Mouse (Mus musculus) cerebral cortex, adult 2 months (tissue): ENCODE measurements around the gene Zfp3.

Experiments
- WGBS: fragments of 180-500 bp; shearing (Covaris S2); methylation state at CpG from one replicate; pipeline ENCODE4 v1.1.7; 2018; 5-methylcytosine and 5-hydroxymethylcytosine counted together

Gene Zfp3

DNA sequence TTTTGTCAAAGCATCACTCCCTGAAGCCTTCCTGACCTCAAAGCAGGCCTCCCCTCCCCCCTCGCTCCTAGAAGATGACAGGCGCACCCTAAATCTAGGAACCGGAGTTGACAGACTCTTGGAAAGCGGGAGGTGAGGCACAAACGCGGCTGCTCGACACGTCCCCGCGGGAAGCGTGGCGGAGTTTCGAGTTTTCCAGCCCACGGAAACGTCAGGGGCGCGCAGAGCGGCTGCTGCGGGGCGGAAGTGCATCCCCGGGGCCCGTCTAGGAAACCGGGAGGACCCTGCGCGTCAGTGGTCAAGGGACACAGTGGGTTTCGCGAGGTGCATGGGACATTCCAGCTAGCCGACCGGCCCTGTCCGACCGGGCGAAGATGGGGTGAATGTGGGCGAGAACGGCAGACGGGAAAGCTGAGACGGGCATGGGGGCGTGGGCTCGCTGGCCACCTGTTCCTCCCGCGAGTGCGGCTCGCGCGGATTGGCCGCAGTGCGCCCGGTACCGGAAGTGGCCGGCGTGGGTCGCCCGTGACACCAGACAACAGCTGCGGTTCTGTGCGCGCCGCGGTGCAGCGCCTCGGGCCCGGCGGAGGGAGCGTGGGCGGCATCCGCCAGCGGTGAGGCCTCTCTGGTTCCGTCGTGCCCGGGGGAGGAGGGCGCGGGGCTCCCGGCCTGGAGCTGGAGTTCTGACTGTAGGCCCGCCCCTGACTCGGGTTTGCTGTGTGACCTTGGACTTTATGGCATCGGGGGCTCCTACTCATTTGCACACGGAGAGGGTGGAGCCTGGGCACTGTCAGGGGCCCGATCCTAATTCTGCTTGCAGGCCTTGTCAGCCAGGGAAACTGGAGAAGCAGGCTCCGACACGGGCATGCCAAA, at the start of gene Zfp3:
Gene Zfp3 (plus strand): TSS at position 274 of the 873 bp plus-strand sequence.
- under 1% methylated on average over 78 of the region's 78 CpGs for WGBS

DNA sequence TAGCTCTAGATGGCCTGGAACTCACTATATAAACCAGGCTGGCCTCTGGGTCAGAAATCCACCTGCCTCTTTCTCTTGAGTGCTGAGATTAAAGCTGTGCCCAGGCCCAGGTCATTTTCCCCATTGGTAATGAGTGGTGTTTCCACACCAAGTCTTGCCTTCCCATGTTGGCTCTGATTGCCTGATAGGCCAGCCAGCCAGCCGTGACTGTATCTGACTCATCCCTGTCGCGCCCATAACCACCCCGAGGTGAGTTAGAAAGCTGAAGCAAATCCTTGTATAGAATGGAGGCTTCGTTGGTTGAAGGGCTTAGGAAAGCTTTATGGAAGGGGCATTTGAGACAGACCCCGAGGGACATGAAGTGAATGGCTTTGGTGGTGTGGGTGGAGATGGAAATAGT, 48.2 kb upstream of the Zfp3 start:
- WGBS: 61% methylated on average over 6 of the region's 6 CpGs

DNA sequence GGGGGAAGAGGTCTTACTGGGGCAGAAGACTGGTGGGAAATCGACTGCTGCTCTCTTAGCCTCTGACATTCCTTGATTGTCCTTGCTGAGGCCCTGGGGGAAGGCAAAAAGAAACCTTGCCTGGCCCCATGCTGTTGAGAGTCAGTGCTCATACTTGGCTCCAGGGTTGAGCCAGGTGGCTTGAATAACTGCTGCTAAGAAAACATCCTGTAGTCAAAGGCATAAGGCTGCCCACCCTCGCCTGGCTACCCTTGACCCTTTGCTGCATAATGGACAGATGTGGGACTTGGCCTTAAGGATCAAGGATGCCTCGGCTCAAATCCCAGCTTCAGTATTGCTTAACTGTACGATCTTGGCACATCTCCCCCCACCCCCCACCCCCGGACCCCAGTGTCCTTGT, 45.5 kb upstream of the Zfp3 start:
- 78% methylated on average over 5 of the region's 5 CpGs for WGBS

DNA sequence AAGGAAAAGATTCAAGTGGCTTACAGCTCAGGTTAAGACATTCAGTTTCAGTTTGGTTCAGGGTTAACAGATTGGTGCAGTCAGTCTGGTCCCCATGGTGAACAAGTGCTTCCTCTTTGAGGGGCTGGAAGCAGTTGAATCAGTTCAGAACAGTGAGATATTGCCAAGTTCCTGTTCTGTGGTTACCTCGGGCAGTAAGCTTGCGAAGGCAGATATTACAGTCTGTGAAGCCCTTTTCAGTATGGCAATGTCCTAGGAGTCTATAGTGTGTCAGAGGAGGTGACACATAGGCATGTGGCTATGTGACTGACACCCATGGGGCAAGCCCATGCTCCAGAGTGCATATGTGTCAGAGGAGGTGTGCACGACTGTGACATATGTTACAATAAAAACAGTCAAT, 43.4 kb upstream of the Zfp3 start:
- WGBS: 77% methylated on average over 3 of the region's 3 CpGs

DNA sequence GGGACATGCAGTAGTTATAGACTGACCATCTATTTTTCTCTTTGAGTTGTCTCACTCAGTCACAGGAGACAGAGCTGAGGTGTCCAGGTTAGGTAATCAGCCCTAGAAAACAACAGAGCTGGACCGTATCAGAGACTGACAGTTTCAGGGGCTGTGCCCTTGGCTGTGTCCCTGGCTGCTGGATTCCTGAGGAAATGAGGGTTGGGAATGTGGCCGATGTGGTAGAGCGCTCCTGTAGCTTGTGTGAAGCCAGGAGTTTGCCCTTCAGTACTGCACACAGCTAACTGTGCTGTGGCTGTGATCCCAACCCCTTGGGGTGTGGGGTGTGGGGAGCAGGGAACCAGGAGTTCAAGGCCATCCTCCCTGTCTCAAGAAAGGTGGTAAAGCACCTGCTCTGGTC, 42.9 kb upstream of the Zfp3 start:
- WGBS: 99% methylated on average over 3 of the region's 3 CpGs

DNA sequence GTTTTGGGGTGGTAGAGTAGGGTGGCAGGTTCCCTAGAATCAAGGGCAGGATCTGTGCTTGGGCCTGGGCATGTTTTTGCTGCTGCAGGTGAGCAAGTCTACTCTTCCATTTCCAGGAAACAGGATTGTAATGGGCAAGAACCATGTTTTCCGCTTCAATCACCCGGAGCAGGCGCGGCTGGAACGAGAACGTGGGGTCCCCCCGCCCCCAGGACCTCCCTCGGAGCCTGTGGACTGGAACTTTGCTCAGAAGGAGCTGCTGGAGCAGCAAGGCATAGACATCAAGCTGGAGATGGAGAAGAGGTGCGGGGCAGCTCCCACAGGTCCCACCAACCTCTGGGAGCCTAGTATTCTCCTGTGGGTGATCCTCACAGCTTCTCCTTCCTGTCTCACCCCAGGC, 39.3 kb upstream of the Zfp3 start:
- WGBS: 90% methylated on average over 9 of the region's 9 CpGs

DNA sequence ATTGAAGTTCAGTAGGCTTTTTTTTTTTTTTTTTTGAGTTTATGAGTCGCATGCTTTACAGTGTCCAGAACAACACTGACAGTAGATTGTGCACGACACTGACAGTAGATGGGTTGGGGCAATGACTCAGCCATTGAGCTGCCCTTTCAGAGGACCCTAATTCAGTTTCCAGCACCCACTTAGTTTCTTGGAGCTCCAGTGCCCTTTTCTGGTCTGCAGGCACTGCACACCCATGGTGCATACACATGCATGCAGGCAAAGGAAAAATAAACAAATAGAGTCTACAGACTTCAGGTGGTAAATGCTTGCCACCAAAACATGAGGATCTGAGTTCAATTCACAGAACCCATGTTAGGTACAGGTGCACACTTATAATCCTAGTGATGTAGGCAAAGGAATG, 37.4 kb upstream of the Zfp3 start:
- WGBS: 75% methylated on average over 2 of the region's 2 CpGs

DNA sequence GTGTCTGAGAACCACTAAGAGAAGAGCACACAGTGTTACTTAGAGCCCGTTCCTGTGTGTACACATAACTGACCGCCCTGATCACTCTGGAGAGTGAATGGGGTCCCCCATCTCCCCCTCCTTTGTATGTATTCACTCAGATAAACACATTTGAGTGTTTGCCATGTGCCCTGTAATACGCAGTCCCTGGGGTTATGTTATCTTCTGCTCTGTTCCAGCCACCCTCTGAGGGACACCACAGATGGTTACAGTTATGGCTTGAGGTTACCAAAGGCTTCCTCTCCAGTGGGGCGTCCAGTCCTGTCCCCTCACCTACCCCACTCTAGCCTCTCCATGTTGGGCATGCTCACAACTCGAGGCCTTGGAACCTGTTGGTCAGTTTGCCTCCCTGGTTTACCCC, 36.6 kb upstream of the Zfp3 start:
- WGBS: 91% methylated on average over 5 of the region's 5 CpGs

DNA sequence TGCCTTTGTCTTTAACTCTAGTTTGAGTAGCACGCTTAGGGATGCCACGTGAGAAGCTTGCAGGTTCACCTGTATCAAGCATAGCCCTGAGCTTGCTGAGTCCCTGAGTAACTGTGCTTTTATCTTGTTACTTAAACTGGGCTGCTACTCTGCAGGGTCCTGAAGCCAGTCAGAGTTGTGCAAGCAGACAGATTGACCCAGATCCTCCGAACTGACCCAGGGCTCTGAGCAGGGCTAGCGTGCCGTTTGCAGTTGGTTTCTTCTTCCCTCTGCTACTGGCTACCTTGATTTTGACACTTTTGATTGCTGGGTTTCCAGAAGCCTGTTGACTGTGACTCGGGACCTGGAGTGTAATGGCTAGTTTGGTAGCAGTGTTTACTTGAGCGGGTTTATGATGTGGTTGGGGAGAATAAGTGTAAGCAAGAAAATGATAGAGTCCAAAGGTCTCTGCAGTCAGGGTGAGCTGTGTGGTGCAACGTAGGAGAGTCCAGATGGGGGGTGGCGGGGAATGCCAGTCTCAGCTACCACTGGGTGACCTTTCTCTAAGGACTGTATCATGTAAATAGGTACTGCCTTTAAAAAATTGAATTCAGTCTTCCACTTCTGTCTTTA, 33.5 kb upstream of the Zfp3 start:
- WGBS: 64% methylated on average over 9 of the region's 9 CpGs

DNA sequence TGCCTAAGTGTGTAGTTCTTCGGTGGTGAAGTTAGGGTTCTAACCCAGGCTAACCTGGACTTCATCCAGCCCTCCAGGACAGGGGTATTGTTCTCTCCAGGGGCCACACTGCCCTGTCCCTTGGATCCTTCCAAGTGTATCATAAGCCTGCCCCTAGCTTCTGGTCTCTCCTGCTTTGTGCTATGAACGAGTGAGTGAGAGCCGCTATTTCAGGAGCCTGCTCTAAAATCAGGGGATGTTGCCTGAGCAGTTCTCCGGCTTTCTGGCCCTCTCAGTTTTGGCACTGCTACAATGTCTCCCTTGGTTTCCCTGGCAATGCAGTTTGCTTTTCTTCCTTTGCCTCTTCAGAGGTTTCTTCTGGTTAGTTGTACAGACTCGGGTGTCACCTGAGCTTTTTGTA, 32.8 kb upstream of the Zfp3 start:
- WGBS: 11% methylated on average over 5 of the region's 5 CpGs

DNA sequence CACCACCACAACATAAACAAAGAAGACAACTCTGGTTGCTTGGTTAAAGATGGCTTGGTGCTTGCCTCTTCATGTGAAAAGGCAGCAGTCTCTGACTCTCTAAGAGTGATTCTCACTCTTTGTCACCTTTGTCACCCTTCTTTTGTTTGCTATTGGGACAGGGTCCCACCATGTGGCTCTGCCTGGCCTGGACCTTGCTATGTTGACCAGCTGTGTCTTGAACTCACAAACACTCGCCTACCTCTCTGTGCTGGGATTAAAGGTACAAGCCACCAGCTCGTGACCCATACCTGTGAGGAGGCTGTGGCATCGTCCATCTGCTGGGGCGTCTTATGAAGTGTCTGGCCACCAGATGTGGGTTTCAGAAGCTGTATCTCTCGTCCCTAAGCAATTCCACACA, 30.8 kb upstream of the Zfp3 start:
- WGBS: 78% methylated on average over 5 of the region's 5 CpGs

DNA sequence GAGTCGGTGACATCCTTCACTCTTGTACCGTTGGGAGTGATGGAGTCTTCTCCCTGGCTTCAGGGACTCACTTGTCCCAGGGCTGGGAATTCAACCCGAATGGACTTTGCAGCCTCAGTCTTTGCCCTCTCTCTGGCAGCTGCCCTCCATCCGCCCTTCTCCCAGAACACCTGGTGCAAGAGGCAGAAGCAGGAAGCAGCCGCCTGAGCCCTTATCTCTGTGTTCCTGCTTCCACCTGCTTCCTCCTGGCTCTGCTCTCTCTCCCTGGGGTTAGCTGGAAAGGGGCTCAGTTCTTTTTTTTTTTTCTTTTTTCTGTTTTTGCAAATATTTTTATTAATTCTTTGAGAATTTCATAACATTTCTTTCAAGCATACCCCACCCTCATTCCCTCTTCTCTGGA, 26.3 kb upstream of the Zfp3 start:
- WGBS: 78% methylated on average over 5 of the region's 5 CpGs

DNA sequence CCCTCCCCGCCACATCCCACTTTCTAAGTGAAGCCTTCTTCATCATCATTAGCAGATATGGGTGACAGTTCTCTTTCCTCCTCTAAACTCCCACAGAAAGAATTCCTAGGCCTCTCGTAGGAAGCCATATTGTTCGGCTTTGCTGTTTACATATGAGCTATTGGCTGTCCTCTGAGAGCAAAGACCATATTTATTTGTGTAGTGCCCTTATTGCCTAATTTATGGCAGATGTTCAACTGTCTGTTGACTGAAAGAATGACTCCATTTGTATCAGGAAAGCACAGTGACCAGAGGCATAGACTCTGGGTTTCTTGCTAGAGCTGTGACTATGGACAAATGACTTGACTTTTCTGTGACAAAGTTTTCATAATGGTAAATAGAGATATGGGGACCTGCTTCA, 22.4 kb upstream of the Zfp3 start:
- WGBS: 90% methylated on average over 3 of the region's 3 CpGs

DNA sequence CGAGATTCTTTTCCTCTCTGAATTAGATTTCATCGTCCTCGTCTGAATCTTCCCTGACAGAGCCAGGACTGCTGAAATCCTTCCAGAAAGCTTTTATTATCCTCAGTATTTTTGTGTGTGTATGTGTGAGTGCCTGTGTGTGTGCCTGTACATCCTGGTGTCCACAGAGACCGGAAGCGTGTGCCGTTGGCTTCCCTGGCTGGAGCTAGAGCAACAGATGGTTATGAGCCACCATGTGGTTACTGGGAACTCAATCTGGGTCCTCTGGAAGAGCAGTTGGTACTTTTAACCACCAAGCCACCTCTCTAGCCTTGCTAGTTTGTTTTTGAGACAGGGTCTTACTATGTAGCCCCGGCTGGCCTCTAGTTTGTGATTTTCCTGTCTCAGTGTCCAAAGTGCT, 21.9 kb upstream of the Zfp3 start:
- WGBS: 62% methylated on average over 7 of the region's 7 CpGs

DNA sequence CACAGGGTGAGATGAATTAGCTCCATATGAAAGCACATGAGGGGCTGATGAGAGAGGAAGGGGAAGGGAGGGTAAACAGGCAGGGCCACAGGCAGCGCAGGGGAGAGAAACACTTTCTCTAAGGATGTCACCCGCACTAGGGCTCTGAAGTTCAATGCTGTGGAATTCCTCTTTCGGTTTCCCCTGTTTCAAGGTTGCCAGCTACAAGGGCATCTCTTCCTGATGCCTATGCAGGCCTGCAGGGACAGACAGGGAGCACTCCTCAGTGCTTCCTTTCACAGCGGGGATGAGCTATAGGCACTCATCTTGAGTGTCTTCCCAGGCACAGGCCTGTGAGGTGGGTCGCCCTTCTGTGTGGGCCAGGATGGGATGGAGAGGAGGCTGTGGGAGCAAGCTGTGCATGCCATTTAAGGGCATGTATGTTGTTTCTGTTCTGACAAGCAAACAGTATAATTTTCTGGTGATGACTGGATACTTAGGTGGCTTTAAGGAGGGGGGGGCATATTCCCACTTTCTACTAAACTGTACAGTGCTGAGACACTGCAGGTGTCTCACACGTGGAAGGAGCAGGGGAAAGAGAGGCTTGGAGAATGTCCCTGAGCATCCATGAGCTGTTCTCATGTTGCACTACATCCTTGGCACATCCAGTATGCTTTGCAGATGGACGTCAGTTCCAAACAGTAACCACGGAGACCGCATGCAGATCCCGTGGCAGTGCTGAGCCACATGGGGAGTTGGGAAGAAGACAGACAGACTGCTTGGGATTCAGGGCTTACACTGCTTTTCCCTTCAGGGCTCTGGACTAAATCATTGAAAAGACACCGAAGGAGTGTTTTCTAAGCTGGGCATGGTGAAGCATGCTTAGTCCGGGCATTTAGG, 21.2 kb upstream of the Zfp3 start:
- WGBS: 59% methylated on average over 12 of the region's 12 CpGs

DNA sequence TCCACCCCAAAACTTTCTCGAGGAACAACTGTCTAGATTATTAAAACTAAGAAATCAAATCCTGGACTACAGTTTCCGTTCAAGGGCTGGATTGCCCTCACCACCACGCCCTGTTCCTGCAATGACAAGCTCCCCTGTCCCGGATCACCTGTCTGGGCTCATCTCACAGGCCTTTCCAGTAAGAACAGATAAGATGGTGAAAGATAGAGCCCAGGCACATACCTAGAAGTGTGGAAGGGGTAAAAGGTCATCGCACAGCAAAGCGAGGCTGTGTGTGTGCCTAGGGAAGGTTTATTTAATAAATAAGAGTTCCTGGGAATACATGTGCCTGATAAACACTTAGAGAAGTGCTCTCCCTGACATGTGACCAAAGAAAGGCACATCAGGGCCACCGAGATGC, 18.4 kb upstream of the Zfp3 start:
- WGBS: 89% methylated on average over 7 of the region's 7 CpGs

DNA sequence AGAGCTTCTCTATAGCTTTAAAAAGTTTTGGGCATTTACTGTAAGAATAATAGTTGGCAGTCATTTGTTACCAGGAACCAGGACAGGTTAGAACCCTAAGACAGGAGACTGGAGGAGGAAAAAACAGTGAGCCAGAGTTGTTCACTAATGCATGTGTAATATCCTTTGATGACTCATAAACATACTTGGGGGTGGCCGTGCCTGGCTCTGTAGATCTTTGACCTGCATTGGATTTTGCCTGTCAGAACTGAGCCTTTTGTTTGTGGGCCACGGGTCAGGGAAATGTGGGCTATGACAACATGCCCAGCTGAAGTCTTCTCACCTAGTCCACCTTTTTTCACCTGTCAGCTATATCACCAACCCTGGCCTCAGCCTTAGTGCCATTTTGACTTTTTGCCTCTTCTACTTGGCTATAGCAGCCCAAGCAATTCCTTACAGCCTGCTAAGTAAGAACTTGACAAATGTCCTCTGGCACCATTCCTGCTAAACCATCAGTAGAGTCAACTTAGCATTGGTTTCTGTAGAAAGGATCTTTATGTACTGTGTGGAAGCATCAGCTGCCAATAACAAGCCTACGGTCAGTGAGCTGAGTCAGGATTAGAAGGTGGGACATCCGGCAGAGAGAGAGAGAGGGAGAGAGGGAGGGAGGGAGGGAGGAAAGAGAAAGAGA, 16.0 kb upstream of the Zfp3 start:
- WGBS: 83% methylated on average over 4 of the region's 4 CpGs

DNA sequence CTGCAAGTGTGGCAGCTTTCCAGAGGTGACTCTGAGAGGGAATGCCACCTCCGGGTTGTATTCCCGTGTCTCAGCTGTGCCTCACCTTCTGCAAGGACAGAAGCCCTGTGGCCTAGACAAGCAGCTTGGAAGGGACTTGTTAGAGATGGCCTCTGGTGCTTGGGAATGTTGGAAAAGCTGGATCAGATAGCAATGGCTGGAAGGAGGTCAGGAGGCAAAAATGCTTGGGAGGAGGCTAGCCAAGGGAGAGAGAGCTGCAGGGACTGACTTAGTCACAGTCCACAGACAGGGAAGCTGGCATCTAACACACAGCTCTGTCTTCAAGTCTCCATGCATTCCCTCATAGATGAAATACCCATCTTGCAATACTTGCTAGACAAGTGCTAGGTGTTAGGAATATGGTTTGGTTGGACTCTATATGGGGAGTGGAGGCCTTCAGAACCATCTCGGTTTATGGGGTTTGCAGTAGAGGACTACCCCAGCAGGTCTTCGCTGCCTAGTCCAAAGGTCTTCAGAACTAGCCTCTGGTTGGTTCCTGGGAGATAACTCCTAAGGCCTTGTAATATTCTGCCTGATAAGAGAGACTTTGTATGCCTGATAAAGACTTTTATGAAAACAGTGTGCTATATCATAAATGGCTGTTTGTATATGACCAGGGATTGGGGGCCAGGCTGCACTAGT, 11.5 kb upstream of the Zfp3 start:
- 79% methylated on average over 4 of the region's 4 CpGs for WGBS

DNA sequence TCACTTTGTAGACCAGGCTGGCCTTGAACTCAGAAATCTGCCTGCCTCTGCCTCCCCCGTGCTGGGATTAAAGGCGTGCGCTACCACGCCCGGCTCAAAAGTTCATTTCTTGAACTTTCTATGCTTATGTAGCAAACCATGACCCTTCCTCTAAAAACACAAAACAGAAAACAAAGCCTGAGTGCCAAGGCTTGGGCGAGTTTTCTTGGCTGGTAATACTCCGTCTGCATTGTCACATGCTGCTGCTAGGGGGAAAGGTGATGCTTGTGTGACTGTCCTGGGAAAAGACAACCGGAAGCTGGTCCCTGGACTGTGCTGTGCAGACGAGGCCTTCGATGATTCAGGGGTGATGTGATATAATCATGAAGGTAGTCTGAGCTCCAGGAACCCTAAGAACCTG, 10.9 kb upstream of the Zfp3 start:
- WGBS: 97% methylated on average over 10 of the region's 10 CpGs

DNA sequence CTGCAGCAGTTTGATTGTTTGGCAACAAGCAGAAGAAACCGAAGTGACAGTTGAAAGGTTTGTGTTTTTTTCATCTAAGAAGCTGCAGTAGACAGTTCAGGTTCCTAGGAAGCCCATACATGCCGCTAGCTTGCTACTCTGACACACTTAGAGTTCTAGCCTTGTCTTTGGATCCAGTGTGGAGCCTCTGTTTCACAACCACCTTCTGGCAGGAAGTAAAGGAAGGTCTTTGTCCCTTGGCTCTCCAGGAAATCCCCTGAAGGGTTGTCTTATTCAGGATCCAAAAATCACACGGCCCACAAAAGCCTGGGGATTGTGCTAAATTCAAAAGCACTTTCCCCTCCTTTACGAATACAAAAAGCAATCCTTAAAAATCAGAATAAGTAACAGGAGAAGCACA, 9.5 kb upstream of the Zfp3 start:
- 32% methylated on average over 4 of the region's 4 CpGs for WGBS

DNA sequence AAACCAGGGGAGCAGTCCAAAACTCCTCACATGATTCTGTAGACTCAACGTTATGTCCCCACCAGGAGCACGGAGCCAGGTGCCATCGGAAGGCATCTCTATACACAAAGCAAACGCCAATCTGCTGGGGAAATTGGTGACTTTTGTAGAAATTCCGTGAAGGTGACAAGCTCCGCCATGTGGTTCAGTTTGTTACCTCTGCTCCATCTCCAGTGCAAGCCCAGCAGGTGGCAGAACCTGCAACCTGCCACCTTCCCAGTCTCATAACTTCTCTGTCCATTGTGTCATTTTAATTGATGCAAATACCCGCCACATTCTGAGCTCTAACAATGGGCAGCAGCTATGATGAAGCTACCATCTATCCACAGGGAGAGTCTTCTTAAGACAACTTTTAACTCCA, 9.1 kb upstream of the Zfp3 start:
- WGBS: 38% methylated on average over 7 of the region's 7 CpGs
